Mouse (Mus musculus) limb, embryonic 11.5 days (tissue): ENCODE data around the gene Slc25a19. TPM values are rescaled to one million over a fixed set of nuclear protein-coding genes. Genes with fewer than 3 reads are reported as not detected.

ENCODE experiments used
- polyA plus RNA-seq: library from polyadenylated mRNA; unstranded; fragments of >200 nt; fragmentation: Nextera tagmentation; extraction: Ambion mirVana; gene quantifications from 2 replicates; pipeline ENCODE4 v1.2.1, GENCODE M21; 2014

The Slc25a19 gene
- polyA plus RNA-seq, 1 experiment from 2014 or later: 30.3 TPM

Other genes with a start within 250 kb of the Slc25a19 start
- 14.6 and 15.1 TPM in 2 replicates for gene Cdr2l, start 246.4 kb downstream of the Slc25a19 start, polyA plus RNA-seq
- gene Mrpl58, start 224.5 kb downstream of the Slc25a19 start, polyA plus RNA-seq: 187 and 197 TPM in 2 replicates
- gene Atp5h, start 208.3 kb downstream of the Slc25a19 start, polyA plus RNA-seq: 943 and 945 TPM in 2 replicates
- 17.6 and 23.5 TPM in 2 replicates for gene Kctd2, start 208.2 kb downstream of the Slc25a19 start, polyA plus RNA-seq
- gene Trim80, start 187.8 kb downstream of the Slc25a19 start, polyA plus RNA-seq: 0.21 TPM in 1 of 2 replicates, not detected in the other
- 0.09 and 0.26 TPM in 2 replicates for gene Slc16a5, start 165.8 kb downstream of the Slc25a19 start, polyA plus RNA-seq
- gene Armc7, start 152.6 kb downstream of the Slc25a19 start, polyA plus RNA-seq: 7.7 and 8.8 TPM in 2 replicates
- gene Nt5c, start 136.4 kb downstream of the Slc25a19 start, polyA plus RNA-seq: 58.2 and 60.9 TPM in 2 replicates
- 526 and 537 TPM in 2 replicates for gene Jpt1, start 113.9 kb downstream of the Slc25a19 start, polyA plus RNA-seq
- 1,466 and 1,467 TPM in 2 replicates for gene Sumo2, start 92.0 kb downstream of the Slc25a19 start, polyA plus RNA-seq
- gene Nup85, start 63.9 kb downstream of the Slc25a19 start, polyA plus RNA-seq: 213 and 220 TPM in 2 replicates
- gene Mrps7, start 24.4 kb downstream of the Slc25a19 start, polyA plus RNA-seq: 111 and 122 TPM in 2 replicates
- gene Gga3, start 24.2 kb downstream of the Slc25a19 start, polyA plus RNA-seq: 21.3 and 26.5 TPM in 2 replicates
- gene Mif4gd, start 15.3 kb downstream of the Slc25a19 start, polyA plus RNA-seq: 18.0 and 19.3 TPM in 2 replicates
- 52.5 and 58.3 TPM in 2 replicates for gene Grb2, start 80.3 kb upstream of the Slc25a19 start, polyA plus RNA-seq
- gene Tmem94, start 137.1 kb upstream of the Slc25a19 start, polyA plus RNA-seq: 15.8 and 17.4 TPM in 2 replicates
- 16.2 and 16.5 TPM in 2 replicates for gene Caskin2, start 185.3 kb upstream of the Slc25a19 start, polyA plus RNA-seq
- 29.2 and 32.8 TPM in 2 replicates for gene Tsen54, start 186.4 kb upstream of the Slc25a19 start, polyA plus RNA-seq
- 6.2 and 8.5 TPM in 2 replicates for gene Llgl2, start 195.8 kb upstream of the Slc25a19 start, polyA plus RNA-seq
- 0.11 TPM in 1 of 2 replicates, not detected in the other for gene Myo15b, start 230.1 kb upstream of the Slc25a19 start, polyA plus RNA-seq